Mouse (Mus musculus) forebrain, embryonic 15.5 days (tissue): ENCODE data around the gene Sacs. TPM values are rescaled to one million over a fixed set of nuclear protein-coding genes. Genes with fewer than 3 reads are reported as not detected.

Experiments used
- ATAC-seq: fragments of 200-750 bp; cut with Nextera tagmentation; replicated peaks from 2 replicates; pipeline ENCODE4 v1.8.0; 2017; ENCODE audit warnings: mild to moderate bottlenecking, moderate TSS enrichment, moderate library complexity
- H3K27ac ChIP-seq: fragments of 300-500 bp; sonication (generic); replicated peaks from 2 replicates; pipeline ENCODE4 v1.5.1; 2015; ENCODE audit warnings: mild to moderate bottlenecking, inconsistent platforms
- H3K27me3 ChIP-seq: fragments of 300-500 bp; sonication (generic); 2 replicates; pipeline ENCODE4 v1.6.1; 2015; ENCODE audit warnings: inconsistent platforms
- H3K36me3 ChIP-seq: fragments of 300-500 bp; sonication (generic); 2 replicates; pipeline ENCODE4 v1.6.1; 2015; ENCODE audit warnings: mild to moderate bottlenecking, inconsistent platforms
- H3K4me1 ChIP-seq: fragments of 300-500 bp; sonication (generic); 2 replicates; pipeline ENCODE4 v1.6.1; 2015; ENCODE audit warnings: inconsistent platforms
- H3K4me2 ChIP-seq: fragments of 300-500 bp; sonication (generic); replicated peaks from 2 replicates; pipeline ENCODE4 v1.6.1; 2015; ENCODE audit warnings: mild to moderate bottlenecking, inconsistent platforms
- H3K4me3 ChIP-seq: fragments of 300-500 bp; sonication (generic); 2 replicates; pipeline ENCODE4 v1.5.1; 2015; ENCODE audit warnings: mild to moderate bottlenecking, inconsistent platforms
- H3K9ac ChIP-seq: fragments of 300-500 bp; sonication (generic); replicated peaks from 2 replicates; pipeline ENCODE4 v1.6.1; 2015; ENCODE audit warnings: mild to moderate bottlenecking, inconsistent platforms
- H3K9me3 ChIP-seq: fragments of 300-500 bp; sonication (generic); 2 replicates; pipeline ENCODE4 v1.6.1; 2016; ENCODE audit warnings: inconsistent platforms
- WGBS: fragments of 180-500 bp; shearing (Covaris S2); methylation state at CpG from one replicate; pipeline ENCODE4 v1.1.7; 2015; ENCODE audit warnings: mixed read lengths; 5-methylcytosine and 5-hydroxymethylcytosine counted together
- polyA plus RNA-seq: library from polyadenylated mRNA; unstranded; fragments of >200 nt; fragmentation: Nextera tagmentation; extraction: Ambion mirVana; gene quantifications from 2 replicates; pipeline ENCODE4 v1.2.1, GENCODE M21; 2015

Gene Sacs
- polyA plus RNA-seq, 1 experiment from 2014 or later, result 8.1 TPM

GRCm38 (mm10) chr14:61252596-61253388 is 114.5 kb downstream of the Sacs start:
- 85% methylated on average over 15 of the region's 15 CpGs for WGBS
- Histone ChIP-seq H3K4me1 (no peaks in the 10 kb centered on the region), H3K27ac (no peak overlapping the region), H3K4me3 (no peak overlapping the region), H3K36me3 (no peaks in the 10 kb centered on the region), H3K9me3 (no peaks in the 10 kb centered on the region), H3K9ac (no peak overlapping the region), H3K4me2 (no peak overlapping the region), H3K27me3 (no peaks in the 10 kb centered on the region)
- ATAC-seq, result no peak

GRCm38 (mm10) chr14:61258352-61258751 is 120.1 kb downstream of the Sacs start, which contains the start of gene Sgcg:
Gene Sgcg (minus strand): TSS chr14:61258490.
- no peaks in the 10 kb centered on the region for H3K9me3 ChIP-seq
- no peak within 1 kb of the TSS for H3K4me3 ChIP-seq
- H3K27me3 ChIP-seq, result no peaks in the 10 kb centered on the region
- no peaks in the 10 kb centered on the region for H3K4me1 ChIP-seq
- no peak within 1 kb of the TSS for H3K9ac ChIP-seq
- no peak for ATAC-seq
- no peak within 1 kb of the TSS for H3K27ac ChIP-seq
- no peak within 1 kb of the TSS for H3K4me2 ChIP-seq
- no peaks in the 10 kb centered on the region for H3K36me3 ChIP-seq
- 69% methylated on average over 11 of the region's 11 CpGs for WGBS

- no peaks in the 10 kb centered on the region for H3K36me3 ChIP-seq
- 76% methylated on average over 3 of the region's 3 CpGs for WGBS
- ATAC-seq, result no peak
Observed at GRCm38 (mm10) chr14:61259084-61259483, 120.8 kb downstream of the Sacs start.

GRCm38 (mm10) chr14:61267908-61268475 is 129.7 kb downstream of the Sacs start:
- Histone ChIP-seq H3K27ac (no peak overlapping the region), H3K4me2 (no peak overlapping the region), H3K27me3 (no peaks in the 10 kb centered on the region), H3K4me3 (no peak overlapping the region), H3K4me1 (no peaks in the 10 kb centered on the region), H3K36me3 (no peaks in the 10 kb centered on the region), H3K9ac (no peak overlapping the region), H3K9me3 (no peaks in the 10 kb centered on the region)
- WGBS, result 65% methylated on average over 5 of the region's 5 CpGs
- no peak for ATAC-seq

More at GRCm38 (mm10) chr14:61259084-61259483, 120.8 kb downstream of the Sacs start:
- Histone ChIP-seq H3K4me3 (no peak overlapping the region), H3K4me1 (no peaks in the 10 kb centered on the region), H3K27me3 (no peaks in the 10 kb centered on the region), H3K9me3 (no peaks in the 10 kb centered on the region), H3K27ac (no peak overlapping the region), H3K9ac (no peak overlapping the region), H3K4me2 (no peak overlapping the region)

- H3K4me1 ChIP-seq, result peaks cover 9% of the 10 kb centered on the region
- WGBS, result 13% methylated on average over 38 of the region's 38 CpGs
- H3K9ac ChIP-seq, result no peak overlapping the region
Observed at GRCm38 (mm10) chr14:61274414-61275198, 136.3 kb downstream of the Sacs start.

GRCm38 (mm10) chr14:61277285-61277684 is 139.0 kb downstream of the Sacs start:
- Histone ChIP-seq H3K9me3 (no peaks in the 10 kb centered on the region), H3K9ac (no peak overlapping the region), H3K27me3 (peaks cover 21% of the 10 kb centered on the region), H3K4me2 (no peak overlapping the region), H3K27ac (no peak overlapping the region), H3K36me3 (no peaks in the 10 kb centered on the region), H3K4me1 (peaks cover 9% of the 10 kb centered on the region), H3K4me3 (no peak overlapping the region)
- WGBS, result 50% methylated on average over 1 of the region's 1 CpGs
- ATAC-seq, result no peak

More at GRCm38 (mm10) chr14:61274414-61275198, 136.3 kb downstream of the Sacs start:
- Histone ChIP-seq H3K9me3 (no peaks in the 10 kb centered on the region), H3K4me3 (peak overlapping the region; percentile 16), H3K4me2 (peak overlapping the region; percentile 40), H3K27me3 (peaks cover 21% of the 10 kb centered on the region), H3K36me3 (no peaks in the 10 kb centered on the region), H3K27ac (no peak overlapping the region)
- no peak for ATAC-seq

- Histone ChIP-seq H3K4me2 (no peak overlapping the region), H3K4me1 (peaks cover 9% of the 10 kb centered on the region), H3K36me3 (no peaks in the 10 kb centered on the region), H3K27me3 (peaks cover 20% of the 10 kb centered on the region), H3K27ac (no peak overlapping the region), H3K9me3 (no peaks in the 10 kb centered on the region), H3K9ac (no peak overlapping the region), H3K4me3 (no peak overlapping the region)
- WGBS, result 83% methylated on average over 7 of the region's 7 CpGs
- ATAC-seq, result no peak
Observed at GRCm38 (mm10) chr14:61278676-61279300, 140.5 kb downstream of the Sacs start.

- Histone ChIP-seq H3K4me2 (no peak overlapping the region), H3K27ac (no peak overlapping the region), H3K27me3 (no peaks in the 10 kb centered on the region), H3K4me1 (peaks cover 5% of the 10 kb centered on the region; the same call in 1 of the 2 replicates), H3K9ac (no peak overlapping the region), H3K4me3 (no peak overlapping the region), H3K9me3 (no peaks in the 10 kb centered on the region), H3K36me3 (no peaks in the 10 kb centered on the region)
- 69% methylated on average over 19 of the region's 19 CpGs for WGBS
- ATAC-seq, result no peak
Observed at GRCm38 (mm10) chr14:61288606-61289286, 150.5 kb downstream of the Sacs start.

Other genes with a start within 250 kb of the Sacs start
- gene Tnfrsf19, start 92.0 kb upstream of the Sacs start, polyA plus RNA-seq, result 45.1 and 50.0 TPM in 2 replicates
- gene Sgcg, start 120.0 kb downstream of the Sacs start, polyA plus RNA-seq, result 0.20 TPM in 1 of 2 replicates, not detected in the other
- 0.28 and 0.33 TPM in 2 replicates for gene Arl11, start 171.3 kb downstream of the Sacs start, polyA plus RNA-seq
- 11.1 TPM in 2 replicates for gene Ebpl, start 222.0 kb downstream of the Sacs start, polyA plus RNA-seq